Mouse (Mus musculus) skeletal muscle tissue, adult 2 months (tissue): ENCODE results near the gene Cog7.
A peak's percentile ranks its signal among the peaks of the same experiment; 100 is the strongest.

Experiments used
- DNase-seq: peaks from one replicate; pipeline ENCODE4 v3.0.0-alpha.2; 2012; ENCODE audit warnings: low read depth, low spot score

Gene Cog7

GRCm38 (mm10) chr7:121981307-121981871 lies at the start of gene Cog7:
TSS of gene Cog7 (minus strand) at chr7:121981711.
- peak; percentile 84 for DNase-seq

- DNase-seq = no peak
These were observed 40.6 kb upstream of the Cog7 start for GRCm38 (mm10) chr7:122022131-122022530.

GRCm38 (mm10) chr7:122020667-122021354 lies 39.3 kb upstream of the Cog7 start, which contains the start of gene Gga2:
TSS of gene Gga2 (minus strand) at chr7:122021222.
- DNase-seq = peak; percentile 84

GRCm38 (mm10) chr7:122020273-122020666 lies 38.8 kb upstream of the Cog7 start:
- DNase-seq = no peak

GRCm38 (mm10) chr7:122018978-122019377 lies 37.5 kb upstream of the Cog7 start:
- no peak for DNase-seq

GRCm38 (mm10) chr7:122018247-122018646 lies 36.7 kb upstream of the Cog7 start:
- no peak for DNase-seq

GRCm38 (mm10) chr7:122015734-122016133 lies 34.2 kb upstream of the Cog7 start:
- peak; percentile 47 for DNase-seq

GRCm38 (mm10) chr7:122015105-122015504 lies 33.6 kb upstream of the Cog7 start:
- DNase-seq = peak; percentile 24

GRCm38 (mm10) chr7:122012949-122013348 lies 31.4 kb upstream of the Cog7 start:
- no peak for DNase-seq

GRCm38 (mm10) chr7:122012370-122012769 lies 30.9 kb upstream of the Cog7 start:
- DNase-seq = no peak

GRCm38 (mm10) chr7:122000396-122000795 lies 18.9 kb upstream of the Cog7 start:
- no peak for DNase-seq

GRCm38 (mm10) chr7:121995961-121996360 lies 14.4 kb upstream of the Cog7 start:
- no peak for DNase-seq

- no peak for DNase-seq
These were observed 6.5 kb downstream of the Cog7 start for GRCm38 (mm10) chr7:121975031-121975430.

GRCm38 (mm10) chr7:121971698-121972097 lies 9.8 kb downstream of the Cog7 start:
- DNase-seq = no peak

GRCm38 (mm10) chr7:121970250-121970649 lies 11.3 kb downstream of the Cog7 start:
- DNase-seq = no peak

GRCm38 (mm10) chr7:121968816-121969215 lies 12.7 kb downstream of the Cog7 start:
- no peak for DNase-seq

- DNase-seq = no peak
These were observed 13.3 kb downstream of the Cog7 start for GRCm38 (mm10) chr7:121968242-121968641.

- DNase-seq = no peak
These were observed 15.3 kb downstream of the Cog7 start for GRCm38 (mm10) chr7:121966169-121966568.

GRCm38 (mm10) chr7:121963883-121964398 lies 17.6 kb downstream of the Cog7 start:
- peak; percentile 19 for DNase-seq

GRCm38 (mm10) chr7:121962571-121962959 lies 18.9 kb downstream of the Cog7 start:
- DNase-seq = no peak

- DNase-seq = no peak
These were observed 19.5 kb downstream of the Cog7 start for GRCm38 (mm10) chr7:121961913-121962570.

GRCm38 (mm10) chr7:121955802-121956201 lies 25.7 kb downstream of the Cog7 start:
- no peak for DNase-seq
